Mouse (Mus musculus) heart, postnatal 25 days (tissue): ENCODE measurements around the gene Eri3. TPM values are rescaled to one million over a fixed set of nuclear protein-coding genes. Genes with fewer than 3 reads are reported as not detected.

Experiments
- DNase-seq: peaks from one replicate; pipeline ENCODE4 v3.0.0; 2022; ENCODE audit warnings: low spot score
- intact Hi-C: fragments of 180-260 bp; cut with DNase I; formaldehyde crosslinking; loops from one replicate; pipeline ENCODE4 v1.15.1; 2025
- total RNA-seq, 2 experiments: library from RNA; stranded (reverse); gene quantifications; 2 replicates each; pipeline ENCODE4 v1.2.3; 2021

Eri3 gene
- total RNA-seq, 2 experiments from 2014 or later, result 67.7 to 88.3 TPM

GRCm38 (mm10) chr4:117613153-117613773, 63.1 kb downstream of the Eri3 start:
- intact Hi-C loops, result no loop called here
- DNase-seq, result no peak

GRCm38 (mm10) chr4:117616600-117616999, 66.4 kb downstream of the Eri3 start:
- intact Hi-C loops, result no loop called here
- no peak for DNase-seq

DNA sequence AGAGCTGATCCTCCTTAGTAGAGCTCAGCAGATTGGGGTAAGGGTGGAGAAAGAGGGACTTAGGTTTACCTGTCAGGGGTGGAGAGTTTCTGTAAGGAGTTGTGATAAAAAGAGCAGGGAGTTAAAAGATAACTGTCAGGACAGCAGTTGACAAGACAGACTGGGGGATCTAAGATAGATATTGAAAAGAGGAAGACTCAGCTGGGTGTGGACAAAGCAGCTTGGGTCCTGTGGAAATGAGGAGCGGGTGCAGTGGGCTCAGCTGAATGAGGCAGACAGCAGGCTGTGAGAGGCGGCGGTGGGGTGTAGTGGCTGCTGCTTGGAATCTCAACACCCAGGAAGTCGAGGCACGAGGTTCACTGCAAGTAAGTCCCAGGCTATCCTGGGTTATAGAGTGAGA, 72.1 kb downstream of the Eri3 start:
- intact Hi-C loops, result no loop called here
- no peak for DNase-seq

DNA sequence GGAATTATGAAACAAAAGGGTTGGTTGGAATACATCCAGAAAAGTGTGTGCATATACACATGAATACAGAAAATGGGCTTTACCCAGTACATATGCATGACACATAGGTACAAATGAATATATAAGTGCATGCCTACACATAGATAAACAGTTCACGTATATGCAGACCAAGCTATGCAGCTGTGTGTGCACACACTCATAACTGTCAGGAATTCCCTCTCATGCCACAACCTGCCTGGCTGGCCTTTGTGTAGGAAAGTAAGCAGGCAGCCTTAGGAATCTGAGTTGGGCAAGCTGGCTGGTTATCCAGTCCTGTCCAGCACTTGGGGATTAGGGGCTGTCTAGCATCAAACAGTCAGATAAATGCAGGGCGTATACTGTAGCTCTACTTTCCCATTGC, 72.9 kb downstream of the Eri3 start:
- no peak for DNase-seq
- intact Hi-C loops, result no loop called here

DNA sequence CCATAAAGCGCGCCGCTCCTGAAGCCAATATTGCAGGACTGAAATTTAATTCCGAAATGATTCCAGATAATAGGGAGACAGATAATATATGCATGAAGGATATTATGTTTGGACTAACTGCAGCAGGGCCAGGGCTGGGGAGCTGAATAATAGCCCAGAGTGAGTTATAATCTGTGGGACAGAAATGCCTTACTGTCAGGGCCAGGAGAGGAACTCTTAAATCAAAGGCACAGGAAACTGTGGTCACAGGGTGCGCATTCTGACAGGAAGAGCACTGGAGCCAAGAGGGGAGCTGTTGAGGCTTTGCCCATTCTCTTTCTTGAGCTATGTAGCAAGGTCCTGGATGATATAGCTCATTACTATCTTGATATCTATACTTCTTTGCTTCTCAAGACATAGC, 74.5 kb downstream of the Eri3 start:
- no peak for DNase-seq
- intact Hi-C loops, result no loop called here

GRCm38 (mm10) chr4:117628464-117628863, 78.3 kb downstream of the Eri3 start:
- intact Hi-C loops, result no loop called here
- no peak for DNase-seq

GRCm38 (mm10) chr4:117630053-117630670, 80.0 kb downstream of the Eri3 start:
- intact Hi-C loops, result no loop called here
- no peak for DNase-seq

GRCm38 (mm10) chr4:117633527-117633926, 83.4 kb downstream of the Eri3 start:
- no peak for DNase-seq
- intact Hi-C loops, result no loop called here

DNA sequence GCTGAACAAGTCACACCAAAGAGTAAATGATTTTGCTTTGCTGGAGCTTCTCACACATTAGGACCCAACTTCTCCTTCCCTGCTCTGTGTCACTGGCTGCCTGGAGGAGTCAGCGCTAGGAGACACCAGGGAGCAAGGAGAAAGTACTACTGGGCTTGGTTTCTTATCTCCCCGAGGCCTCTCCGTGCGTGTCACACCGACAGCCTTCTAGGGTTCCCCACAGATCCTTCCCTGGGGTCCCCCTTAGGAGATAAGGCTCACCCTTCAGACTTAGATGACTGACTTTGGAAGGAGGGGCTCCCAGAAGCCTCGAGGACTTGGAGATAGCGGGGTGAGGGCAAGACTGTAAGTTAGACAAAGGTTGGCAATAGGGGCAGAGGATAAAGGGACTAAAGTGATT, 84.5 kb downstream of the Eri3 start:
- DNase-seq, result no peak
- intact Hi-C loops, result no loop called here

DNA sequence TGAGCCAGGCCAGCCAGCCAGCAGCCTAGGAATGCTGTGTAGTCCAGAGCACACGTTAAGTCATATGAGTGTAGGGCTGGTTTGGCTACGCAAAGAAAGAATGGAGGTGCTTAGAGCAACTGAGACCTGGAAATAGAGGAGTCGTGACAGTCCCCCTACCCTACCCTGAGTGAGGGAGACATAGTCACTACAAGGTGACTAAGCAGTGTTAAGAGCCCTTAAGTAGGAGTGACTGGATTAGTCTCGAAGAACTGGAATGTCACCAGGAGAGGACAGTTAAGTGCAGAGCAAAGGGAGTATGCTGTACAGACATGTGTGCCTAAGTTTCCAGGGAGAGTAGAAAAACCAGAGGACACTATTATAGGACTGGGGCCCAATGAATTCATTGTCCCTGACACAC, 86.0 kb downstream of the Eri3 start:
- no peak for DNase-seq
- intact Hi-C loops, result no loop called here

GRCm38 (mm10) chr4:117636891-117637613, 86.9 kb downstream of the Eri3 start:
- intact Hi-C loops, result no loop called here

GRCm38 (mm10) chr4:117640925-117641703, 90.9 kb downstream of the Eri3 start:
- intact Hi-C loops, result no loop called here
- no peak for DNase-seq

More at GRCm38 (mm10) chr4:117636891-117637613, 86.9 kb downstream of the Eri3 start:
- no peak for DNase-seq

- no peak for DNase-seq
- intact Hi-C loops, result no loop called here
Observed at GRCm38 (mm10) chr4:117641804-117642203, 91.6 kb downstream of the Eri3 start.

DNA sequence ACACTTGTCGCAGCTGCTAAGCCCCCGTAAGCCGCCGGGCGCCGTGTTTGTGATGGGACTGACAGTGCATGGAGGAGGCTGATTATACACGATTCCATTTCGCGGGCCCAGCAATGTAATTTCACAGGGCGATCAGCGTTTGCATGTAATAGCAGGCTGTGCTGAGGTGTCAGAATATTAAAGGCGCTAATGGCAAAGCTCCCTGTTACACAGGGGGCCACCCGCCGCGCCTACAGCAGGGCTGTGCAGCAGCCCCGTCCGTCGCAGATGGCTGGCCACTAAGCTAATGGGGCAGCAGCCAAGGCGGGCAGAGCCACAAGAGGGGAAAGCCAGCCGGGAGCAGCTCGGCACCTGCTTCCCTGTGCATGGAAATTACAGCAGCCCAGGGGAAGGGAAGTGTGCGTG, 94.9 kb downstream of the Eri3 start:
- intact Hi-C loops, result no loop called here
- DNase-seq, result no peak

DNA sequence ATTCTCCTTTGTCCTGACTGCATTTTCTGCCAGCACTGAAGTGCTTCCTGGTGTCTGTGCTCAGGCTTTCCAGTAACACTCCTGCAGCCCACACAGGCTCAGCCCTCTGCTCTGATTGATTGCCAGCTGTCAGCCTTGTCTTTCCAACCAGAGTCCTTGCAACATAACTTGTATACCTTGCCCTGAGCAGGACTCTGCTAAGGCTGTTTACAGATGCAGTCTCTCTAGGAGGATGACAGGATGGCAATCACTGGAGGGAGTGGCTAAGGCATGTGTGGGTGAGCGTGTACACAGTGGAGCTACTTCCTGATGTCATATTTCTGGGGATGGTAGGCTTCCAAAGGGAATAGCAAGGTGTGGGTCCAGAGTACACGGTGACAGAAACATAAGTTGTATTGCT, 95.7 kb downstream of the Eri3 start:
- no peak for DNase-seq
- intact Hi-C loops, result no loop called here

DNA sequence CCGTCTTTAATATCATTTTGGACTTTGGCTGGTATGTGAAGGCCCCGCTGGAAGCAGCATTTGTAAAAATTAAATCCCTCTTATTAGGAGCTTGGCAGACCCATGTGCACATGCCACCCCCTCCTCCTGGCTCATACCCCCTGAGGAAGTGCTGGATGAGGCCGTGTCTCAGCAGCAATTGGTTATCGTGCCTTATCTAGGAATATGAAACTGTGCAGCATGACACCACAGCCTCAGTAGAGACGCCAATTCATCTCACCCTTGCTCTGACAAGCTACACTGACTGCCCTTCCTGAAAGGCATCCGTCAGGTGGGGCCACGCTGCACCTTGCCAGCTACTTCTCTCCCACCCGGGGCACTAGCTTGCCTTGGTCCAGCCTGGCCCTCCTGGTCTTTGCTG, 96.3 kb downstream of the Eri3 start:
- DNase-seq, result no peak
- intact Hi-C loops, result no loop called here

DNA sequence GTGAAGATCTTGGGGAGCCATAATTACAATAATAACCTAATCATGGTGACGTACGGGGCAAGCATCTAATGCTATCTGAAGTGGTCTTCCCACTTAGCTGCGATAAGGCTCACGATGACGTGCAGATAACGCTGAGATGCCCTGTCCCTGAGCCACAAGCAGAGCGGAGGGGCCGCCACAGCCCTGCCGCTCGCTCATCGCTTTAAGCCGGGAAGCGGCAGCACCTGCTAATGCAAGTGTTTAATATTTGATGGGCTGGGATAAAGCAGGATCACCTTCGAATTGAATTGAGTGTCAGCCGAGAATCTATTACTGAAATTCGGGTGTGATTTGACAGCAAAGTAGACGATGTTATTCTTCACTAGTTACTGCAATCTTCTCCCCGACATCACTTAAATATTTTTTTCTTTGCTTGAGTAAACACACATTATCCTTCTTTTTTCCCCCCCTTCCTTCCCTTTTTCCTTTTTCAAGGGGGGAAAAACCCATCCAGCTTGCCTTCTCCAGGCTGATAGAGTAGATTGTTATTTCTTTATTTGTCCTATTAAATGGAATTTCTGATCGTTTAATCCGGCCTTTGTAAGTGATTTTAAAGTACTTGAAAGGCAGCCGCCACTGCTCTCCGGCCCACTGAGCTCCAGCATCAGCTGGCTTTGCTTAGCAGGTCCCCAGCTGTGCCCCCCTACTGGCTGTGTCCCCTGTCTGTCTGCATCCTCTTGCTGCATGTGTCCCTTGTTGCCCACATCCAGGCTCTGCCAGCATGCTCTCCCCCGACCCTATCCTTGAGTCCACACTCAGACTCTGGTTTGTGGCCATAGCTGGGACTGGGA, 97.0 kb downstream of the Eri3 start:
- intact Hi-C loops, result no loop called here
- no peak for DNase-seq

GRCm38 (mm10) chr4:117651626-117652101, 101.5 kb downstream of the Eri3 start:
- intact Hi-C loops, result no loop called here
- no peak for DNase-seq

- intact Hi-C loops, result no loop called here
- DNase-seq, result no peak
Observed at GRCm38 (mm10) chr4:117652727-117653126, 102.6 kb downstream of the Eri3 start.
